Mouse (Mus musculus) ES-Bruce4 (cell line): ENCODE data around the gene Elfn1.

Source experiments
- CTCF ChIP-seq: IDR thresholded peaks from one replicate; pipeline ENCODE4 v1.8.1; 2011; ENCODE audit warnings: low read depth, low read length
- POLR2A ChIP-seq: IDR thresholded peaks from one replicate; pipeline ENCODE4 v1.8.1; 2011; ENCODE audit warnings: low read length; ENCODE audit not compliant: insufficient read depth

GRCm38 (mm10) chr5:139892995-139893345 is 14.8 kb upstream of the Elfn1 start:
- TF ChIP-seq CTCF (no peak), POLR2A (no peak)
